Mouse (Mus musculus) neutrophil, adult 5-6 weeks (primary cell): ENCODE data around the gene Cep162. TPM values are rescaled to one million over a fixed set of nuclear protein-coding genes. Genes with fewer than 3 reads are reported as not detected.

Source experiments
- ATAC-seq: fragments of 151-379, 151-347 bp; 2 replicates; pipeline ENCODE4 v1.8.0; 2017; ENCODE audit warnings: mild to moderate bottlenecking, moderate TSS enrichment; ENCODE audit not compliant: insufficient number of reproducible peaks, poor library complexity, low FRiP score, severe bottlenecking; ENCODE audit errors: extremely low read depth
- total RNA-seq: library from RNA; stranded (forward); fragments of 200-1000 nt; gene quantifications from 2 replicates; pipeline ENCODE4 v1.2.3, GENCODE M21; 2017

The Cep162 gene
- total RNA-seq, 1 experiment from 2014 or later, result 19.1 TPM

- no peak for ATAC-seq
Measured at GRCm38 (mm10) chr9:87168051-87168450, 87.3 kb downstream of the Cep162 start.

- ATAC-seq, result no peak
Measured at GRCm38 (mm10) chr9:87167001-87167830, 88.1 kb downstream of the Cep162 start.

- ATAC-seq, result no peak
Measured at GRCm38 (mm10) chr9:87162559-87162958, 92.8 kb downstream of the Cep162 start.

GRCm38 (mm10) chr9:87152641-87153325 lies 102.6 kb downstream of the Cep162 start:
- no peak for ATAC-seq

GRCm38 (mm10) chr9:87147927-87148326 lies 107.4 kb downstream of the Cep162 start:
- ATAC-seq, result no peak

GRCm38 (mm10) chr9:87146400-87146799 lies 108.9 kb downstream of the Cep162 start:
- ATAC-seq, result no peak

GRCm38 (mm10) chr9:87145671-87146070 lies 109.7 kb downstream of the Cep162 start:
- no peak for ATAC-seq

GRCm38 (mm10) chr9:87145180-87145579 lies 110.2 kb downstream of the Cep162 start:
- ATAC-seq, result no peak

- ATAC-seq, result no peak
Measured at GRCm38 (mm10) chr9:87144532-87144931, 110.8 kb downstream of the Cep162 start.

GRCm38 (mm10) chr9:87144106-87144505 lies 111.2 kb downstream of the Cep162 start, which contains the start of gene Mrap2:
TSS of gene Mrap2 (plus strand) at chr9:87144306.
- ATAC-seq, result no peak

GRCm38 (mm10) chr9:87143076-87143475 lies 112.3 kb downstream of the Cep162 start:
- no peak for ATAC-seq

Other genes starting within 250 kb of the Cep162 start
- not detected in 2 replicates for gene Ripply2, start 240.0 kb downstream of the Cep162 start, total RNA-seq
- 140 and 151 TPM in 2 replicates for gene Cyb5r4, start 233.5 kb downstream of the Cep162 start, total RNA-seq
- gene Mrap2, start 111.2 kb downstream of the Cep162 start, total RNA-seq, result not detected in 2 replicates